Mouse (Mus musculus) hindbrain, embryonic 10.5 days (tissue): ENCODE measurements around the gene Mn1. TPM values are rescaled to one million over a fixed set of nuclear protein-coding genes. Genes with fewer than 3 reads are reported as not detected.

Source experiments
- DNase-seq: peaks from one replicate; pipeline ENCODE4 v3.0.0-alpha.2; 2017; ENCODE audit warnings: low spot score
- H3K27ac ChIP-seq: fragments of 300-500 bp; sonication (generic); 2 replicates; pipeline ENCODE4 v1.5.1; 2016; ENCODE audit warnings: mild to moderate bottlenecking, moderate library complexity
- H3K27me3 ChIP-seq: fragments of 300-500 bp; sonication (generic); 2 replicates; pipeline ENCODE4 v1.6.1; 2016; ENCODE audit warnings: mild to moderate bottlenecking; ENCODE audit not compliant: poor library complexity, insufficient read depth, severe bottlenecking
- H3K36me3 ChIP-seq: fragments of 300-500 bp; sonication (generic); 2 replicates; pipeline ENCODE4 v1.6.1; 2016; ENCODE audit warnings: mild to moderate bottlenecking, moderate library complexity
- H3K4me1 ChIP-seq: fragments of 300-500 bp; sonication (generic); replicated peaks from 2 replicates; pipeline ENCODE4 v1.6.1; 2016; ENCODE audit warnings: mild to moderate bottlenecking
- H3K4me3 ChIP-seq: fragments of 300-500 bp; sonication (generic); 2 replicates; pipeline ENCODE4 v1.5.1; 2016; ENCODE audit warnings: mild to moderate bottlenecking, moderate library complexity
- H3K9me3 ChIP-seq: fragments of 300-500 bp; sonication (generic); 2 replicates; pipeline ENCODE4 v1.6.1; 2016; ENCODE audit warnings: mild to moderate bottlenecking, moderate library complexity
- WGBS: fragments of 180-500 bp; shearing (Covaris S2); methylation state at CpG from one replicate; pipeline ENCODE4 v1.1.7; 2016; 5-methylcytosine and 5-hydroxymethylcytosine counted together
- polyA plus RNA-seq: library from polyadenylated mRNA; unstranded; fragments of >200 nt; fragmentation: Nextera tagmentation; extraction: Ambion mirVana; gene quantifications from 2 replicates; pipeline ENCODE4 v1.2.1, GENCODE M21; 2016

The Mn1 gene
- polyA plus RNA-seq, 1 experiment from 2014 or later: 65.1 TPM

DNA sequence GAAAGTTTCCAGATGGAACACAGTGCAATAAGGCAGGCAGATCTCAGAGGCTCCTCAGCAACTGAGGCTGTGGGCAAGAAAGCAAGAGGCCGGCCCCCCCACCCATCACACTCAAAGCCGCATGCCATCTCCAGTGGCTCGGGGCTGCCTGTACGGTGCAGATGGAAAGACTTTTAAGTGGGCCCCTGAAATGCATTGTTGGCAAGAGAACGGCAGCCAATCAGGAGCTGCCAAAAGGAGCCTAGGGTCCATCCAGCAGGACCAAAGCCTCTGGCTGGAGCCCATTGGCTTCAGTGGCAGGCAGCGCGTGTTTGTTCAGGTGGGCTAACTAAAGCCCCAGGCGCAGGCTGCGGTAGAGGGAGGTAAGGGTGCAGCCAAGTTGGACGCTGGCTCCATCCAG lies 21.4 kb upstream of the Mn1 start:
- Histone ChIP-seq H3K27ac (peak overlapping the region; percentile 53), H3K27me3 (peaks cover 11% of the 10 kb centered on the region), H3K9me3 (no peaks in the 10 kb centered on the region), H3K4me3 (no peak overlapping the region), H3K4me1 (peaks cover 65% of the 10 kb centered on the region), H3K36me3 (no peaks in the 10 kb centered on the region)
- DNase-seq: peak; percentile 31
- 53% methylated on average over 10 of the region's 10 CpGs for WGBS

- H3K27ac ChIP-seq: peak overlapping the region; percentile 53
- H3K4me3 ChIP-seq: no peak overlapping the region
- 77% methylated on average over 4 of the region's 4 CpGs for WGBS
- no peaks in the 10 kb centered on the region for H3K36me3 ChIP-seq
- H3K9me3 ChIP-seq: no peaks in the 10 kb centered on the region
- H3K4me1 ChIP-seq: peaks cover 68% of the 10 kb centered on the region
- DNase-seq: no peak
- H3K27me3 ChIP-seq: peaks cover 11% of the 10 kb centered on the region
Observed at GRCm38 (mm10) chr5:111396199-111396598, 21.0 kb upstream of the Mn1 start.

DNA sequence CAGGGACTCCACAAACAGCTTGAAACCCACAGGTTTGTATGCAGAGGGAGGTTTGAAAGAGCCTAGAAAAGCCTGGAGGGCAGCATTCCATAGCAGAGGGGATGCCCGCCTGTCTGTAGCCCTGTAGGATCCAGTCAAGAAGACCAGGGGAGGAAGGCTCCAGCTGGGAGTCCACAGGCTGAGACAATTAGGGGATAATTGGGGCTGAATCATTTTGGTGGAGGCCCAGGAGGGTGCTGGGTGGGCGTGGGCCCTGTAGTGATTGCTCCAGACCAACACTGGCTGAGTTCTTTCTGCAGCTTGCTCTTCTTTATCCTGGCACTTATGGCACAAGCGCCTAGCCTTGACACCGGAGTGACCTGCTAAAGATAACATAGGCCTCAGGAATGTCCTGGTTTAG lies 18.7 kb upstream of the Mn1 start:
- Histone ChIP-seq H3K36me3 (no peaks in the 10 kb centered on the region), H3K27ac (peak overlapping the region; percentile 8; the same call in 1 of the 2 replicates), H3K4me3 (no peak overlapping the region), H3K4me1 (peaks cover 65% of the 10 kb centered on the region), H3K9me3 (no peaks in the 10 kb centered on the region), H3K27me3 (peaks cover 11% of the 10 kb centered on the region)
- 49% methylated on average over 4 of the region's 4 CpGs for WGBS
- no peak for DNase-seq

- Histone ChIP-seq H3K27ac (no peak overlapping the region), H3K4me3 (no peak overlapping the region), H3K27me3 (peaks cover 11% of the 10 kb centered on the region), H3K36me3 (no peaks in the 10 kb centered on the region), H3K4me1 (peaks cover 59% of the 10 kb centered on the region), H3K9me3 (no peaks in the 10 kb centered on the region)
- DNase-seq: no peak
- WGBS: 80% methylated on average over 4 of the region's 4 CpGs
Observed at GRCm38 (mm10) chr5:111399271-111399670, 17.9 kb upstream of the Mn1 start.

GRCm38 (mm10) chr5:111401879-111402650 lies 15.1 kb upstream of the Mn1 start:
- Histone ChIP-seq H3K27ac (no peak overlapping the region), H3K9me3 (no peaks in the 10 kb centered on the region), H3K4me1 (peaks cover 34% of the 10 kb centered on the region), H3K4me3 (no peak overlapping the region), H3K27me3 (peaks cover 10% of the 10 kb centered on the region), H3K36me3 (no peaks in the 10 kb centered on the region)
- WGBS: 79% methylated on average over 19 of the region's 19 CpGs
- no peak for DNase-seq

GRCm38 (mm10) chr5:111402651-111402996 lies 14.5 kb upstream of the Mn1 start:
- WGBS: 89% methylated on average over 6 of the region's 6 CpGs
- no peak for DNase-seq
- no peaks in the 10 kb centered on the region for H3K9me3 ChIP-seq
- H3K4me1 ChIP-seq: peaks cover 32% of the 10 kb centered on the region
- no peak overlapping the region for H3K4me3 ChIP-seq
- peaks cover 4% of the 10 kb centered on the region for H3K27me3 ChIP-seq
- H3K36me3 ChIP-seq: no peaks in the 10 kb centered on the region
- no peak overlapping the region for H3K27ac ChIP-seq

DNA sequence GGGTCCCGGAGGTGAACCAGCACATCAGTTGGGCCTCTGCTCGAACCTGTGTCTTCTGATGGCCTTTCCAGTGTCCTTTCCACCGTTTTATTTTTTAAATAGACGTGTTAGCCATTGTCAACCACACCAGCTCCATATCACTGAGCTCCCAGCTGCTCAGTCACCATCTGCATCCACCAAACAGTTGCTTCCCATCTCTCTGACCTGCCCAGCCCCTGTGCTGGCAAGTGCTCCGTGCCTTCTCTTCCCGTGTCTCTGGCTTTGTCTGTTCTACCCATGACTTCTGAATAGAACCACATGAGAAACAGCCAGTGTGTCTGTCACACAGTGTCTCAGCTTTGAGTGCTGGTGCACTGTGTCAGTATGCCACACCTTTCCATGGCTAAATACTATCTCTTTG lies 12.4 kb upstream of the Mn1 start:
- Histone ChIP-seq H3K4me1 (peaks cover 45% of the 10 kb centered on the region), H3K27me3 (peaks cover 8% of the 10 kb centered on the region), H3K27ac (no peak overlapping the region), H3K4me3 (no peak overlapping the region), H3K9me3 (no peaks in the 10 kb centered on the region), H3K36me3 (no peaks in the 10 kb centered on the region)
- DNase-seq: no peak
- WGBS: 78% methylated on average over 6 of the region's 6 CpGs

DNA sequence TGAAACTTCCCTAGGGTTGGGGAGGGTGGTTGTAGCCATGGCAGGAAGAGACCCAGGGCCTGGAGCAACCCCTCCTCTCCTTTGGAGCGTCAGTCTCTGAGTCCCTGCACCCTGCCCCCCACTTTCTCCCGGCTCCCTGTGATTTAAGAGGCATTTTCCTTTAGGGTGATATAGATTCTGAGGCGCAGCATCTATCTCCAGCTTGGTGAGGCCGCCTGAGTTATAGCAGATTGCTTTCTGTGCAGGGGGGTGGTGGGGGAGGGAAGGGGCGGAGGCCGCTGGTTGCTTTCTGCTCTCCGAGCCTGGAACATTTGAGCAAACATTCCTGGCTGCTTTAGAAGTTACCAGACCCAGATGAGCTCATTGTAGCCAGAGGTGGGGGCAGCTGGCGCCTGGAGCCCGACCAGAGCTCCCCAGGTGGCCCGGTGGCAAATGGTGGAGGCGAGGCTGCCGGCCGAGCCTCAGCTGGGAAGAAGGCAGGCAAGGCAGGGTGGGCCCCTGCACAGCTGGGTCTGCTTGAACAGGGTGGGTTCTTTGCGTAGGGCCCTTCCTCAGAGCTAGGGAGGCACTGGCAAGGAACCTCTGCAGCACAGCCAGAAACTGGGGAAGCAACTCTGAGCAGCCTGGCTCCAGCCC lies 8.6 kb upstream of the Mn1 start:
- peak overlapping the region; percentile 74 for H3K27ac ChIP-seq
- H3K4me3 ChIP-seq: no peak overlapping the region
- peaks cover 32% of the 10 kb centered on the region for H3K4me1 ChIP-seq
- H3K27me3 ChIP-seq: peaks cover 19% of the 10 kb centered on the region; the same call in 1 of the 2 replicates
- peak; percentile 36 for DNase-seq
- H3K9me3 ChIP-seq: no peaks in the 10 kb centered on the region
- no peaks in the 10 kb centered on the region for H3K36me3 ChIP-seq
- WGBS: 17% methylated on average over 14 of the region's 14 CpGs

- H3K4me3 ChIP-seq: no peak overlapping the region
- peak; percentile 40 for DNase-seq
- no peaks in the 10 kb centered on the region for H3K36me3 ChIP-seq
- H3K4me1 ChIP-seq: peaks cover 41% of the 10 kb centered on the region
- no peaks in the 10 kb centered on the region for H3K9me3 ChIP-seq
- peaks cover 19% of the 10 kb centered on the region; the same call in 1 of the 2 replicates for H3K27me3 ChIP-seq
- 0 out of 2 replicates have a peak overlapping the region, but pooled peaks have one; percentile 74 for H3K27ac ChIP-seq
- 38% methylated on average over 1 of the region's 1 CpGs for WGBS
Observed at GRCm38 (mm10) chr5:111409412-111410044, 7.6 kb upstream of the Mn1 start.

DNA sequence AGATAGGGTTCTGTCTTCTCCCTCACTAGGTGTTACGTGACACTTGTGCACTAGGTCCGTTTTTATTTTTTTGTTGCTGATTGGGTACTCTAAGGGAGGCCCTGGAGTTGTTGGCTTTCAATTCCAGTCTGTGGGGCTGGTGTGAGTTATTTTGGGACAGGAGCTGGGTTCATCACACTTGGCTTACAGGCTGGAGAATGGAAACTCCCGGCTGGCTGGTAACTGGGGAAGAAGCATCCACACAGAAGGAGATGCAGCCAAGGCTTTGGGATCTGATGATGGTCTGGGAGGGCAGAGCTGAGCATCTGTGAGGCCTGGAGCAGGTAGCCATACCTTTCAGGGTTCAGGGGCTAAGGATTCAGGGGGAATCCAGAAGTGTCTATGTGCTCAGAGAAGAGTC lies 6.5 kb upstream of the Mn1 start:
- Histone ChIP-seq H3K27ac (peak overlapping the region; percentile 30; the same call in 1 of the 2 replicates), H3K4me3 (no peak overlapping the region), H3K4me1 (peaks cover 53% of the 10 kb centered on the region), H3K36me3 (no peaks in the 10 kb centered on the region), H3K9me3 (no peaks in the 10 kb centered on the region), H3K27me3 (peaks cover 19% of the 10 kb centered on the region; the same call in 1 of the 2 replicates)
- WGBS: 81% methylated on average over 3 of the region's 3 CpGs
- no peak for DNase-seq

DNA sequence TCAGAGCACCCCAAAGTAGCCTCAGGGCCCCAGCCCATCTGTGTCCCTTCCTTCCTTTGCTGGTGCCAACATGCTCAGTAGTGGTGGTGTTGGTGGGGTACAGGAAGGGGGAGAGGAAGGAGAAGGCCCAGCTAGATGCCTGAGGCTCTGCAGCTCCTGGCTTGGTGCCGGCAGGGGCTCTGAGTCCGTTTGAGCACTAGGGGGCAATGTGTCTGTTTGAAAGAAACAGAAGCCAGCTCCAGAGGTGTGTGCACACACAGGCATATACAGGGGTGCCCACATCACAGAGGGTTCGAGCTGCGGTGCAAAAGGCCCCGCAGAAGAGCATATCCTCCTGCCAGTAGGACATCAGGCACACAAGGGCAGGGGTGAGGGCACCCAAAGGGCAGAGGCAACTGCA lies 3.0 kb upstream of the Mn1 start:
- H3K4me1 ChIP-seq: peaks cover 57% of the 10 kb centered on the region
- peak overlapping the region; percentile 99 for H3K27ac ChIP-seq
- peak overlapping the region; percentile 99 for H3K4me3 ChIP-seq
- peak; percentile 81 for DNase-seq
- 0% methylated on average over 5 of the region's 5 CpGs for WGBS
- H3K9me3 ChIP-seq: no peaks in the 10 kb centered on the region
- peaks cover 11% of the 10 kb centered on the region for H3K36me3 ChIP-seq
- peaks cover 19% of the 10 kb centered on the region; the same call in 1 of the 2 replicates for H3K27me3 ChIP-seq

DNA sequence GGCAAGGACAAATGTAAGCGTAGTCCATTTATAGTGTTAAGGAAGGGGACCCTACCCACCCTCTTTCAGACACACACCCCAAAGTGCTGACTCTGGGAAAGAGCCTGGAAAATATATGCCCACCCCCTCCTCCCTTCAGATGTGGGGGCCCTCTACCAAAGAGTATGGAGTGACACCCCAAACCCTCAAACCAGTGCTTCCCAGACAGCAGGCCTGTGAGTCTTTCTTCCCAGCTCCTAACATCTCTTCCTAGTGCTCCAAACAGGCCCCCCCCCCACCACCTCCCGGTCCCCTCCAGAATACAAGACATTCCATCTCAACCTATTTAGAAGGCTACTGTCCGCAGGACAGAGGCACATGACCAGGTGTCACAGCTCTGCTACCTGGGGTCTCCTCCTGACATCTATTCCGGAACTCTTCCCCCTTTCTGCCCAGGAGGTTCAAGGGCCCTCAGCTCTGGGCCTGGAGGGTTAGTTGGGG lies 2.4 kb upstream of the Mn1 start:
- peak; percentile 42 for DNase-seq
- H3K36me3 ChIP-seq: peaks cover 18% of the 10 kb centered on the region
- peaks cover 17% of the 10 kb centered on the region; the same call in 1 of the 2 replicates for H3K27me3 ChIP-seq
- H3K27ac ChIP-seq: peak overlapping the region; percentile 99
- H3K4me3 ChIP-seq: peak overlapping the region; percentile 99
- 27% methylated on average over 4 of the region's 4 CpGs for WGBS
- H3K4me1 ChIP-seq: peaks cover 57% of the 10 kb centered on the region
- no peaks in the 10 kb centered on the region for H3K9me3 ChIP-seq

- under 1% methylated on average over 14 of the region's 14 CpGs for WGBS
- Histone ChIP-seq H3K27me3 (peaks cover 20% of the 10 kb centered on the region; the same call in 1 of the 2 replicates), H3K4me1 (peaks cover 63% of the 10 kb centered on the region), H3K27ac (peak overlapping the region; percentile 99), H3K36me3 (peaks cover 25% of the 10 kb centered on the region), H3K4me3 (peak overlapping the region; percentile 99), H3K9me3 (no peaks in the 10 kb centered on the region)
- DNase-seq: peak; percentile 35
Observed at GRCm38 (mm10) chr5:111415575-111415974, 1.6 kb upstream of the Mn1 start.
